Mouse (Mus musculus): ENCODE results near the gene Slc30a6.

The Slc30a6 gene

GRCm38 (mm10) chr17:74424401-74425005, 29.1 kb downstream of the Slc30a6 start:
- no peak for TF ChIP-seq GATA4 (IDR thresholded peaks at IDR 0.05; ENCODE audit: insufficient replicate concordance, low read length)

- no peak for TF ChIP-seq GATA4 (IDR thresholded peaks at IDR 0.05; ENCODE audit: insufficient replicate concordance, low read length)
Observed at GRCm38 (mm10) chr17:74430074-74430473, 34.7 kb downstream of the Slc30a6 start.

GRCm38 (mm10) chr17:74431481-74431880, 36.1 kb downstream of the Slc30a6 start:
- TF ChIP-seq GATA4 (IDR thresholded peaks at IDR 0.05; ENCODE audit: insufficient replicate concordance, low read length), result no peak

- TF ChIP-seq GATA4 (IDR thresholded peaks at IDR 0.05; ENCODE audit: insufficient replicate concordance, low read length), result no peak
Observed at GRCm38 (mm10) chr17:74432631-74433030, 37.2 kb downstream of the Slc30a6 start.

GRCm38 (mm10) chr17:74437762-74438161, 42.4 kb downstream of the Slc30a6 start:
- TF ChIP-seq GATA4 (IDR thresholded peaks at IDR 0.05; ENCODE audit: insufficient replicate concordance, low read length), result no peak

- no peak for TF ChIP-seq GATA4 (IDR thresholded peaks at IDR 0.05; ENCODE audit: insufficient replicate concordance, low read length)
Observed at GRCm38 (mm10) chr17:74440486-74440885, 45.1 kb downstream of the Slc30a6 start.

- no peak for TF ChIP-seq GATA4 (IDR thresholded peaks at IDR 0.05; ENCODE audit: insufficient replicate concordance, low read length)
Observed at GRCm38 (mm10) chr17:74449776-74450175, 54.4 kb downstream of the Slc30a6 start.

- TF ChIP-seq GATA4 (IDR thresholded peaks at IDR 0.05; ENCODE audit: insufficient replicate concordance, low read length), result no peak
Observed at GRCm38 (mm10) chr17:74453928-74454327, 58.5 kb downstream of the Slc30a6 start.

- no peak for TF ChIP-seq GATA4 (IDR thresholded peaks at IDR 0.05; ENCODE audit: insufficient replicate concordance, low read length)
Observed at GRCm38 (mm10) chr17:74454660-74455059, 59.3 kb downstream of the Slc30a6 start.

GRCm38 (mm10) chr17:74455426-74455825, 60.0 kb downstream of the Slc30a6 start:
- no peak for TF ChIP-seq GATA4 (IDR thresholded peaks at IDR 0.05; ENCODE audit: insufficient replicate concordance, low read length)

GRCm38 (mm10) chr17:74456825-74457224, 61.4 kb downstream of the Slc30a6 start:
- TF ChIP-seq GATA4 (IDR thresholded peaks at IDR 0.05; ENCODE audit: insufficient replicate concordance, low read length), result no peak

- TF ChIP-seq GATA4 (IDR thresholded peaks at IDR 0.05; ENCODE audit: insufficient replicate concordance, low read length), result no peak
Observed at GRCm38 (mm10) chr17:74457972-74458677, 62.7 kb downstream of the Slc30a6 start.

- TF ChIP-seq GATA4 (IDR thresholded peaks at IDR 0.05; ENCODE audit: insufficient replicate concordance, low read length), result no peak
Observed at GRCm38 (mm10) chr17:74458711-74459408, 63.5 kb downstream of the Slc30a6 start, which contains the start of gene Nlrc4. Gene Nlrc4 (minus strand): TSS chr17:74459142.

- no peak for TF ChIP-seq GATA4 (IDR thresholded peaks at IDR 0.05; ENCODE audit: insufficient replicate concordance, low read length)
Observed at GRCm38 (mm10) chr17:74463510-74463909, 68.1 kb downstream of the Slc30a6 start.

Measured in liver, adult (tissue).